Mouse (Mus musculus): ENCODE results near the gene Ppm1l.

GRCm38 (mm10) chr3:69481835-69482234, 165.2 kb downstream of the Ppm1l start:
- TF ChIP-seq GATA1 (IDR thresholded peaks at IDR 0.05; ENCODE audit: borderline replicate concordance, low read length) (no peak), FLI1 (IDR thresholded peaks at IDR 0.05; ENCODE audit: low read length) (no peak)

Data from megakaryocyte, embryonic 14.5 days (primary cell).